Mouse (Mus musculus) heart, postnatal 0 days (tissue): ENCODE measurements at regions not wholly inside any gene's neighbourhood (a gene's known extent, or its start where the extent isn't known, plus 50 kb on each side); places are given as distances from the start of the nearest gene placed in this dataset.

Source experiments
- ATAC-seq: fragments of 200-750 bp; cut with Nextera tagmentation; 2 replicates; pipeline ENCODE4 v1.8.0; 2017; ENCODE audit warnings: low read depth, moderate number of reproducible peaks, moderate library complexity; ENCODE audit not compliant: insufficient read depth
- DNase-seq: peaks from one replicate; pipeline ENCODE4 v3.0.0-alpha.2; 2016; ENCODE audit warnings: low spot score
- H3K27ac ChIP-seq: fragments of 300-500 bp; sonication (generic); 2 replicates; pipeline ENCODE4 v1.5.1; 2014; ENCODE audit warnings: low read depth, mild to moderate bottlenecking
- H3K27me3 ChIP-seq: fragments of 300-500 bp; sonication (generic); 2 replicates; pipeline ENCODE4 v1.6.1; 2014; ENCODE audit warnings: low read length, mixed read lengths; ENCODE audit not compliant: control insufficient read depth, insufficient read depth
- H3K36me3 ChIP-seq: fragments of 300-500 bp; sonication (generic); replicated peaks from 2 replicates; pipeline ENCODE4 v1.6.1; 2014; ENCODE audit warnings: low read length, mixed read lengths; ENCODE audit not compliant: control insufficient read depth, insufficient read depth
- H3K4me1 ChIP-seq: fragments of 300-500 bp; sonication (generic); 2 replicates; pipeline ENCODE4 v1.6.1; 2014; ENCODE audit warnings: antibody characterized with exemption; ENCODE audit not compliant: control insufficient read depth, insufficient read depth
- H3K4me2 ChIP-seq: fragments of 300-500 bp; sonication (generic); 2 replicates; pipeline ENCODE4 v1.6.1; 2014; ENCODE audit warnings: low read depth, mild to moderate bottlenecking, low read length, moderate library complexity
- H3K4me3 ChIP-seq: fragments of 300-500 bp; sonication (generic); 2 replicates; pipeline ENCODE4 v1.5.1; 2014; ENCODE audit warnings: low read depth, low read length
- H3K9ac ChIP-seq: fragments of 300-500 bp; sonication (generic); replicated peaks from 2 replicates; pipeline ENCODE4 v1.6.1; 2014; ENCODE audit warnings: low read depth, low read length, mixed read lengths
- H3K9me3 ChIP-seq: fragments of 300-500 bp; sonication (generic); replicated peaks from 2 replicates; pipeline ENCODE4 v1.6.1; 2016; ENCODE audit warnings: low read length; ENCODE audit not compliant: control insufficient read depth
- CTCF ChIP-seq: IDR thresholded peaks from 2 replicates; pipeline ENCODE4 v1.5.1; 2016; ENCODE audit warnings: antibody characterized with exemption, control low read depth, low read depth
- EP300 ChIP-seq: IDR thresholded peaks from 2 replicates; pipeline ENCODE4 v1.6.1; 2016; ENCODE audit warnings: antibody characterized with exemption, low read depth
- WGBS: fragments of 180-500 bp; shearing (Covaris S2); extraction: QIAGEN DNeasy Blood & Tissue Kit; methylation state at CpG from one replicate; pipeline ENCODE4 v1.1.7; 2014; 5-methylcytosine and 5-hydroxymethylcytosine counted together

DNA sequence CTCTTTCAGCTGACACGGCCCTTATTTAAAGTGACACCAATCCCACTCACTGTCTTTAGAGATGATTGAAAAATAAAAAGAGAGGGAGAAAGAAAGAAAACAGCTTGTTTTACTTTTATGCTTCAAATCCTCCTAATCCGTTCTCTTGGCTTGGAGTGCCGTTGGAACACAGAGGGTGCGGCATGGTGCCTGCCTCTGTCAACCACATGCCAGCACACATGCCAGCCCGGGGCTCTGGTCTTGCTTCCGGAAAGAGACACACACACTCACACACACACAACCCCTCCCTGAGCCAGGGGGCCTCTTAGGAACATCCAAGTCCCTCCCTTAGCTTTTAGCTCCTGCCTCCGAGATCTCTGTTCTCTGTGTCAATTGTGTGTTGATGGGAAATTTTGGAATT, 116.2 kb upstream of the 3110018I06Rik start:
- H3K9me3 ChIP-seq = no peaks in the 10 kb centered on the region
- DNase-seq (no peak), ATAC-seq (no peak)
- TF ChIP-seq CTCF (no peak), EP300 (no peak)
- H3K4me2 ChIP-seq = no peak overlapping the region
- no peaks in the 10 kb centered on the region for H3K27me3 ChIP-seq
- WGBS = 77% methylated on average over 7 of the region's 7 CpGs
- H3K9ac ChIP-seq = no peak overlapping the region
- H3K4me1 ChIP-seq = no peaks in the 10 kb centered on the region
- no peaks in the 10 kb centered on the region for H3K36me3 ChIP-seq
- no peak overlapping the region for H3K4me3 ChIP-seq
- no peak overlapping the region for H3K27ac ChIP-seq

DNA sequence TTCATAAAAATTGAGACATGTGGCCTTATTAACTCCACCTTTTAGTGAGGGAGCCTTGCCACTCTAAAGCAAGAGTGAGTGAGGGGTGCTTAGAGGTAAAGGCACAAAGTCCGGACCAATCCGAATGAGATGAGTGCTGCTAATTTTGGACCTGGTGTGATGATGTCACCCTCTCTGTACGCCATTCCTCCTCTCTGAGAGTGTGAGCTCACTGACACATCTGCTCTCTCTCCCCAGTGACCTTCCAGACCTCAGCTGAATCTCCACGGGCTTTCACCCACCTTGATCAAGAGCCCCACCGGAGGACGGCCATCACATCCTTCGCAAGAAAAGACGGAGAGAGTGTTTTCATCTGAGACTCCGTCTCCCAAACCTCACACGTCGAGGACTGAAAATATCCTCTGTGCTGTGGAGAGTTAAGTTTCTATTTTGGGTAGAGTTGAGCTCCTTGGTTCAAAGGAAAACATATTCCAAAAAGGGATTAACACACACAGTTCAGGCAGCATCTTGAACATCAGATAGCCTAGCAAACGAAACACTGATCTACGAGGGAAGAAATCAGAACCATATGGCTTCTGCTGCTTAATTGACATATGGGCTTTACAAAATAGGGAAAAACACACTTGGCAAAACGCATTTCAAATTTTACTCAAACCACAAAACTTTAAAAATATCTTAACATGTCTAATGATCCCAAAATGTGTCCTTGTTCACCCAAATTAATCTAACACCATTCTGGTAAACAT, 96.2 kb upstream of the 3110018I06Rik start:
- H3K4me3 ChIP-seq = no peak overlapping the region
- no peaks in the 10 kb centered on the region for H3K36me3 ChIP-seq
- H3K27me3 ChIP-seq = no peaks in the 10 kb centered on the region
- no peaks in the 10 kb centered on the region for H3K4me1 ChIP-seq
- DNase-seq (peak; percentile 32), ATAC-seq (no peak)
- TF ChIP-seq CTCF = no peak
- H3K9ac ChIP-seq = no peak overlapping the region
- no peak overlapping the region for H3K27ac ChIP-seq
- 30% methylated on average over 14 of the region's 14 CpGs for WGBS
- H3K4me2 ChIP-seq = peak overlapping the region; percentile 21; the same call in 1 of the 2 replicates
- no peaks in the 10 kb centered on the region for H3K9me3 ChIP-seq

DNA sequence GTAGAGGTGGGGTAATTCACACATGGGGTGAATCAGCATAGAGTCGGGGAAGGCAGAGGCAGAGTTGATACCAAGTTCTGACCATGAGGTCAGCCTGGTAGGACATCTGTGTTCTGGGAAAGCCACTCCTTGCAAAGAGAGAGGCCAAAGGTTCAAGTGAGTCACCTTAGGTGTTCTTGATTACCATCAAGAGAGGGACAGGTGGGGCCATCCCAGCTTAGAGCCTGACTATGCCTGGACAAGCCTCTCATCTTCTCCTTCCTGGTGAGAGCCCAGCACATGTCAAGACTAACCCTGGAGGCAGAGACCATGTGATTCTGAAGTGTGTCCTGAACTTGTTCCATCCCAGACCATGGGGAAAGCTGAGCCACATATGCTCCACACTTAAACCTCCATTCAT, 94.0 kb upstream of the 3110018I06Rik start:
- Histone ChIP-seq H3K27me3 (no peaks in the 10 kb centered on the region), H3K4me3 (no peak overlapping the region), H3K36me3 (no peaks in the 10 kb centered on the region), H3K4me2 (no peak overlapping the region), H3K9ac (no peak overlapping the region), H3K4me1 (no peaks in the 10 kb centered on the region), H3K9me3 (no peaks in the 10 kb centered on the region), H3K27ac (no peak overlapping the region)
- ATAC-seq (no peak), DNase-seq (no peak)
- TF ChIP-seq CTCF = no peak
- TF ChIP-seq EP300 = no peak
- 69% methylated on average over 1 of the region's 1 CpGs for WGBS

DNA sequence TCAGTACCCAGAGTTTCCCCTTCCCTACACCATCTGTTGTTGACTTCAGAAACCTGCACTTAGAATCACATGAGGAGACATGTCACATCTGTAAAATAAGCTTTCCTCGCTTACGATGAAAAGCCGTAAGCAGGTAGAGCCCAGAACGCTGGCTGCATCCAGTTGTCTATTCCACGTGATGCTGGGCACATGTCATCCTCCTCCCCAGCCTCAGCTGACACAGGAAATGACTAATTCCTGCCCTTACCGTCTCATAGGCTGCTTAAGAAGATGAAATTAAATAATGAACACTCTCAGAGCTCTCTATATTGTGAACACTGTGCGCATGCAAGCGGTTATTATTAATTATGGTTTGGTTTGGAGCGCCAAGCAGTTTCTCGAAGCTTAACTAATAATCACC, 83.6 kb upstream of the 3110018I06Rik start:
- H3K4me2 ChIP-seq = no peak overlapping the region
- H3K4me3 ChIP-seq = no peak overlapping the region
- H3K36me3 ChIP-seq = no peaks in the 10 kb centered on the region
- no peaks in the 10 kb centered on the region for H3K4me1 ChIP-seq
- no peaks in the 10 kb centered on the region for H3K27me3 ChIP-seq
- no peak overlapping the region for H3K9ac ChIP-seq
- no peaks in the 10 kb centered on the region for H3K9me3 ChIP-seq
- 78% methylated on average over 10 of the region's 10 CpGs for WGBS
- no peak overlapping the region for H3K27ac ChIP-seq
- DNase-seq (no peak), ATAC-seq (no peak)
- TF ChIP-seq EP300 = no peak
- no peak for TF ChIP-seq CTCF

DNA sequence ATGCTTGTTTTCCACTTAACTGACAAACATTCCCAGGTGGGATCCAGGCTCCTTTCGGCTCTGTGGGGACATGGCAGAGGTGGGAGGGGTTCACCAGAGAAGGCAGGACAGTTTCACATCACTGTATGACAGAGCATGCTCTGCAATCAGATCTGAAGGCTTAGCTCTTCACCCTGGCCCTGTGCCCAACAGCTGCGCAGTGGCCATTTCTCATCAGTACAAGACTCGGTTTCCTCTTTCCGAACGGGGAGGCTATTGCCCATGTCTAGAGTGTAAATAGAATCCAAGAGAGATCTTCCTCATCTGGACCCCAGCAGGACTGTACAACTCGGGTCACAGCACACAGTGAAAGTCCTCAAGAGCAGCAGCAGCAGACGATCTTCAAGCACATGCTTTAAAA, 64.5 kb upstream of the 3110018I06Rik start:
- 72% methylated on average over 7 of the region's 7 CpGs for WGBS
- no peaks in the 10 kb centered on the region for H3K27me3 ChIP-seq
- no peak overlapping the region for H3K27ac ChIP-seq
- no peak overlapping the region for H3K4me2 ChIP-seq
- no peak overlapping the region for H3K4me3 ChIP-seq
- TF ChIP-seq EP300 (no peak), CTCF (no peak)
- H3K36me3 ChIP-seq = no peaks in the 10 kb centered on the region
- no peaks in the 10 kb centered on the region for H3K4me1 ChIP-seq
- no peak overlapping the region for H3K9ac ChIP-seq
- DNase-seq = no peak
- H3K9me3 ChIP-seq = no peaks in the 10 kb centered on the region; the same call in 1 of the 2 replicates
- ATAC-seq = no peak

DNA sequence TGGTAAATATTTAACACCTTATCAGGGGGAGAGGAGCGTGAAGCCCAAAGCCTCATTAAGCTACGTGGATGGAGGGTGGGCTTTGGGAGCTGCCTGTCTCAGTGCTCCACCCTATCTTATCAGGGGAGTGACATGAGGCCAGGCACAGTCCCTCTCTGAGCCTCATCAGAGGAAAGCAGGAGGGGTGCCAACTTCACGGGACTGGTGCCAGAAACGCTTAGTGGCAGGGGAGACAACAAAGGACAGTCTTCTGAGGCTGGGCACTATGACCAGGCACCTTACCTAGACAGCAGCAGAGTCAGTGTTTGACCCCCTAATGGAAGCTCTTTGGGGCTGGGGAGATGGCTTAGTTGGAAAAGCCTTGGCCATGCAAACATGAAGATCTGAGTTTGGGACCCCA, 49.9 kb upstream of the 3110018I06Rik start:
- Histone ChIP-seq H3K9ac (no peak overlapping the region), H3K4me3 (no peak overlapping the region), H3K9me3 (no peaks in the 10 kb centered on the region), H3K4me1 (no peaks in the 10 kb centered on the region), H3K36me3 (no peaks in the 10 kb centered on the region), H3K27ac (no peak overlapping the region), H3K27me3 (no peaks in the 10 kb centered on the region), H3K4me2 (no peak overlapping the region)
- no peak for DNase-seq
- 20% methylated on average over 4 of the region's 4 CpGs for WGBS
- TF ChIP-seq CTCF = no peak
- no peak for TF ChIP-seq EP300
- no peak for ATAC-seq
